Mouse (Mus musculus) MEL (cell line): ENCODE results near the gene Klra17.
"Not testable (repeated sequence)": the region's sequence is repeated elsewhere in the genome, so short reads cannot be mapped to it uniquely, and the experiment has no call there.

ENCODE experiments used
- CTCF ChIP-seq, 3 experiments: IDR thresholded peaks in 2 of 3; conservative IDR thresholded peaks in 1 of 3; 2 replicates each; pipeline ENCODE4 v1.5.1; 2011 to 2012; ENCODE audit warnings: low read length in 3 of 3, low read depth in 2 of 3, mild to moderate bottlenecking in 2 of 3, improper control_type of control experiment in 1 of 3, inconsistent platforms in 1 of 3, mixed read lengths in 1 of 3, moderate library complexity in 1 of 3; ENCODE audit not compliant: control insufficient read depth in 1 of 3, insufficient read depth in 1 of 3, poor library complexity in 1 of 3, severe bottlenecking in 1 of 3
- JUND ChIP-seq: IDR thresholded peaks from 2 replicates; pipeline ENCODE4 v1.6.1; 2011; ENCODE audit warnings: low read depth, mild to moderate bottlenecking, improper control_type of control experiment, low read length
- UBTF ChIP-seq: IDR thresholded peaks from 2 replicates; pipeline ENCODE4 v1.6.1; 2012; ENCODE audit warnings: low read depth, mild to moderate bottlenecking, inconsistent platforms, low read length, improper control_type of control experiment, moderate library complexity, borderline replicate concordance; ENCODE audit not compliant: insufficient read depth

GRCm38 (mm10) chr6:129917476-129917946 lies 41.0 kb upstream of the Klra17 start, which contains the start of gene Klra5:
- not testable (repeated sequence) for TF ChIP-seq UBTF; CTCF (IDR thresholded peaks at IDR 0.05 in 2 of 3, conservative IDR thresholded peaks at IDR 0.05 in 1 of 3; ENCODE audit: control insufficient read depth in 1 of 3, insufficient read depth in 1 of 3, low read depth in 2 of 3, low read length in 3 of 3, poor library complexity in 1 of 3, severe bottlenecking in 1 of 3); JUND
